Mouse (Mus musculus): Measurements from ENCODE around the gene Psme2.
A peak's percentile ranks its signal among the peaks of the same experiment; 100 is the strongest.

Gene Psme2

GRCm38 (mm10) chr14:55592226-55592625, 1.3 kb upstream of the Psme2 start:
- no peak for DNase-seq

GRCm38 (mm10) chr14:55591331-55591891, 498 bp upstream of the Psme2 start, which contains the start of gene Rnf31:
TSS of gene Rnf31 (plus strand) at chr14:55591708.
- DNase-seq: peak; percentile 85

DNA sequence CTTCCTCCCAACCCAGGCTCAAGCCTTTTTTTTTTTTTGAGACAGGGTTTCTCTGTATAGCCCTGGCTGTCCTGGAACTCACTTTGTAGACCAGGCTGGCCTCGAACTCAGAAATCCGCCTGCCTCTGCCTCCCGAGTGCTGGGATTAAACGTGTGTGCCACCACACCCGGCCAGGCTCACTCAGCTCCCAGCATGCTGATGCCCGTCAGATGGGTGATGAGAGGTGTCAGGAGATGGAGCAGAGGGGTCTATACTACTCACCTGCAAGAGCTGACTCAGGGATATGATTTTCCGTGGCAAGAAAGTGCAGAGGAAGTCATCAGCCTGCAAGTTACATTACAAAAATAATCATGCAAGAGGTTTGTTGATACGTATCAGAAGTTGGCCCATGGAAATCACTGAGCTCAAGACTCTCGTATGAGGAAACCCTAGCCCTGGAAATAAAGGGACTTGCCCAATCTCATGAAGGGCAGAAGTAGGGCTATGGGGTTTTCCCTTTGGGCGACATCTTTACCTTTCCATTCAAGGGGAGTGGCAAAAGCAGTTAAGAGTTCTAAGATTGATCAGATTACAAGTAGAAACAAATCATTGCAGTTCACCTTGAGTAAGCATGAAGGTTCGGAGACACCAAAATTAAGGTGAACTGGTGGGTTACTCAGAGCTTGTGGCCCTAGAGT, 1.0 kb downstream of the Psme2 start:
- DNase-seq: no peak

DNA sequence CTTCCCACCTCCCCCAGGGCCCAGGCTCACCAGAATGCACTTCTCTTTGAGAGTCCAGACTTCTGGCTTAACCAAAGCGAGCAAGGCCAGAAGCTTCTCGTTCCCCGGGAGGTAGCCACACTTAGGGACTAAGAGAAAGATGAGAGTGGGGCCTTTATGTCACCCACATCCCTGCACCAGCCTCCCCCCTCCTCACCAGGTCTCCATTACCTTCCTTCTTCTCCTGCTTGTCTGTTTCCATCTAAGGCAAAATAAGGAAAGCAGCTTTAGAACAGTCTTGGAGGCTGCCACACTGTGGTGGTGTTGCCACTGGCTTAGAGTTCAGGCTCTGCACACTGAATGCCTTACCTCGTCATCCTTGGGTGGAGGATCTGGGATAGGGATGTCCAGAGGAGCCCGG, 1.6 kb downstream of the Psme2 start:
- DNase-seq: no peak

- DNase-seq: no peak
Observed at GRCm38 (mm10) chr14:55586149-55586548, 4.8 kb downstream of the Psme2 start.

DNA sequence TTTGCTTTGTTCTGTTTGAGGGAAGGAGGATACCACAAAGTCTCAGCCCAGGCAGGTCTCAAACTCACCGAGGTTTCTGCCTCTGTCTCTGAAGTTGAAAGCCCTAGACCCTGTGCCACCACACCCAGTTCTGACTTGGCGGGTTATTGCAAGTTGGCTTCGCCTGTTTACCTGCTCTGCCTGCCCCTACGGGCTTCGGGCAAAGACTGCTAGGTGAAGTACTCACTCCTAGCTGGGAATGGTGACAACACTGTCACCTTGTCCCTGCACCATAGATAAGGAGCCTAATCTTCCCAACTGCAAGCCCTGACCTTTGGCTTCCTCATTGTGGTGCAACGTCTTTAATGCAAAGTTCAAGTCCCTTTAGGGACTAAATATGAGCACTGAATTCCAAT, 5.3 kb downstream of the Psme2 start:
- DNase-seq: no peak

- peak; percentile 46 for DNase-seq
Observed at GRCm38 (mm10) chr14:55584702-55585565, 6.0 kb downstream of the Psme2 start, which contains the start of gene Emc9. TSS of gene Emc9 (minus strand) at chr14:55585302.

- DNase-seq: no peak
Observed at GRCm38 (mm10) chr14:55584303-55584701, 6.6 kb downstream of the Psme2 start.

DNA sequence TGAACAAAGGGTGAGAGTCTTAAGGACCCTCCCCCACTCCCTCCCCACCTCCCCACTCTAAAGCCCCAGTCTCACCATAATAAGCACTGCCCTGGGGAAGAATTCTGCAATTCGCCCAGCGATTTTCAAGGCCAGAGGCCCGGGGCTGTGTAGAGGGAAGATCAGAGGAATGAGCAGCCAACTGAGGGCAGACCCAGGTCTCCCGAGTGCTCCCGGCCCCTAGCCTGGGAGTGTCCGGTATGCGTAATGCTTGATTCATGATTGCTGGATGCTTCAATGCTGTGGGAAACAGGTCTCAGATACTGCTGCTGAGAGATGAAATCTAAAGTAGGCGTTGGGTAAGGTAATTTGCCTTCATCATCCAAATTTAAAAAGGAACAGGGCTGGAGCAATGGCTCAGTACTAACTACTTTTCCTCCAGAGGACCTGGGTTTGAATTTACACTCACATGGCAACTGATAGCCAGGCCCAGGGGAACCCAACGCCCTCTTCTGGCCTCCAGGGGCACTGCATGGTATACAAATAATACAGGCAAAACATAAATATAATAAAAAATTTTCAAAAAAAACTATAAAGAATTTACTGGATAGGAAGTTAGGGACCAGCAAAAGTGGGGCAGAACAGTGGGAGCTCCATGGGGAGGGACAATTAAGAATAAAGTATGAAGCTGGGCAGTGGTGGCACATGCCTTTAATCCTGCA, 8.8 kb downstream of the Psme2 start:
- no peak for DNase-seq

DNA sequence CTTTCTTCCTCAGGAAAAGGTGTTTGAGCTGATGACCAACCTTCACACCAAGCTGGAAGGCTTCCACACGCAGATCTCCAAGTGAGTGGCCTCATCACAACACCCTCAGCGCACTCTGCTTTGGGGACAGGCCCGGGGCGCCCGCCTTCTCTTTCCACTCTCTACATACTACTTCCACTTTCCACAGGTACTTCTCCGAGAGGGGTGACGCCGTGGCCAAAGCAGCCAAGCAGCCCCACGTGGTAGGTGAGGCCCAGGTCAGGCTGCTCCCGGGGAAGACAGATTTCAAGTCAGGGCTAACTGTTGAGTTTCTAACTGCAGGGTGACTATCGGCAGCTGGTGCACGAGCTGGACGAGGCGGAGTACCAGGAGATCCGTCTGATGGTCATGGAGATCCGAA, 10.2 kb downstream of the Psme2 start:
- no peak for DNase-seq

- DNase-seq: no peak
Observed at GRCm38 (mm10) chr14:55579511-55580496, 11.1 kb downstream of the Psme2 start.

- DNase-seq: peak; percentile 53
Observed at GRCm38 (mm10) chr14:55578668-55579269, 12.1 kb downstream of the Psme2 start.

DNA sequence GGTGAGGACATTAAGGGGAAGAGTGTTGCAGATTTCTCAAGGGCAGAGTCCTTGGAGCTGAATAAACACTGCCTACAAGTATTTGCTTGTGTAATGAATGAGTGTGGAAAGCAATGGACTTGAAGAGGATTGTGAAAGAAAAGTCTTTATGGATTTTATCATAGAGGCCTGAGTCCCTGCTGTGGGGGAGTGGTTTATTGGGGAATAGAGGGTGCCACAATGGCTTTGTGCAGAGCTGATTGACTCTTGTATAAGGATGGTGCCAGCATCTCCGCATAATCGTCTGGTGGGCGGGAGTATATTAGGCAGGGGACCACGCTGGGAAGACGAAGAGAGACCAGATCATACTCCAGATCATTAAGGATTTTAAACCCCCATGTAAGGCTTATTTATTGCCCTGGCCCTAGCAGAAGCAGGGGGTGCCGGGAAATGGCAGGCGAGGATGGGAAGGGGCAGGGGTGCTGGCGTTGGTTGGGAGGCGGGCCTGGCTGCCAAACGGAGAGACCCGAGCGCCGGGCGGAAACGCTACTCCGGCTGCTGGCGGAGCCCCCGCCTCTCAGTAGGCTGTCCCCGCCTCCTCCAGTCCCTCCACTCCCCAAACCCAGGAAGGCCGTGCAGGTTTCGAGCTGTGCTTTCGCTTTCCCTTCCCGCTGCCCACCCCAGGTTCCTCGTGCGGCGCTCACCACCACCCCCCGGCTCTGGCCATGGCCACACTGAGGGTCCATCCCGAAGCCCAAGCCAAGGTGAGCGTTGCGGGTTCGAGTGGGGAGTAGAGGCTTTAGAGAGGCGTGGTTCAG, 12.8 kb downstream of the Psme2 start, which contains the start of gene Psme1:
Psme1 (plus strand) TSS at position 253 of the 797 bp plus-strand sequence.
- DNase-seq: peak; percentile 82

DNA sequence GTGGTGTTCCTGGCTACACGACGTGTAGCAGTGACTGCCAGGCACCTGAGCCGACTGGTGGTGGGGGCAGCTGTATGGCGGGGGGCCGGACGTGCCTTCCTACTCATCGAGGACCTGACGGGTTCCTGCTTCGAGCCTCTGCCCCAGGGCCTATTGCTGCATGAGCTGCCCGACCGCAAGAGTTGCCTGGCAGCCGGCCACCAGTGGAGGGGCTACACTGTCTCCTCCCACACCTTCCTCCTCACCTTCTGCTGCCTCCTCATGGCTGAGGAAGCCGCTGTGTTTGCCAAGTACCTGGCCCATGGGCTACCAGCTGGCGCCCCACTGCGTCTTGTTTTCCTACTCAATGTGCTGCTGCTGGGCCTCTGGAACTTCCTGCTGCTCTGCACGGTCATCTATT, 14.5 kb downstream of the Psme2 start:
- DNase-seq: no peak

DNA sequence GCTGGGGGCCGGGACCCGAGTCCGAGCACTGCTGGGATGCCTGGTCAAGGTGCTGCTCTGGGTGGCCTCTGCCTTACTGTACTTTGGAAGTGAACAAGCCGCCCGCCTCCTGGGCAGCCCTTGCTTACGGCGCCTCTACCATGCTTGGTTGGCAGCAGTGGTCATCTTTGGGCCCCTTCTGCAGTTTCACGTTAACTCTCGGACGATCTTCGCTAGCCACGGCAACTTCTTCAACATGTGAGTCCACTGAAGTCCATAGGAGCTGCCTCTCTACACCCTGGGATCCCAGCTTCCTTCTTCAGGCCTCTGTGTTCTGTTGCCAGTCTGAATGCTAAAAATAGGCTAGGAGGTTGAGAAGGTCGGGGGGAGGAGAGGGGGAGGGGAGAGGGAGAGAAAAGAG, 15.2 kb downstream of the Psme2 start:
- DNase-seq: no peak

DNA sequence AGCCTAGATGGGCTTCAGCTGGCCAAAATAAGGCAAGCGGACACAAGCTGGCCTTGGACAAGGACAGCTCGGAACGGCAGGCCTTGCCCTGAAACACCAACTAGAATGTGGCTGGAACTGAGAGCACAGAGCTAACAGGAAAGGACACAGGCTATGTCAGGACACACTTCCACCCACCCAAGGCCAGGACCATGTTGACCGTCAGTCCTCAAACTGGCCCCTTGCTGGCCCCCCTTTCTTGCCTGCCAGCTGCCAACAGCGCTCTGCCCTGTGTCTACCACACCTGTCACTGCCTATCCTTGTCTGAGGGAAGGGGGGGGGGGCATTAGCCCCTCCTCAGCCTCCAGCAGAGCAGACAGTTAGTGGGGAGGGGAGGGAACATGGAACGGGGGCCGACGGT, 15.6 kb downstream of the Psme2 start, which contains the start of gene Fitm1:
Fitm1 (plus strand) TSS at position 316 of the 400 bp plus-strand sequence.
- no peak for DNase-seq

DNA sequence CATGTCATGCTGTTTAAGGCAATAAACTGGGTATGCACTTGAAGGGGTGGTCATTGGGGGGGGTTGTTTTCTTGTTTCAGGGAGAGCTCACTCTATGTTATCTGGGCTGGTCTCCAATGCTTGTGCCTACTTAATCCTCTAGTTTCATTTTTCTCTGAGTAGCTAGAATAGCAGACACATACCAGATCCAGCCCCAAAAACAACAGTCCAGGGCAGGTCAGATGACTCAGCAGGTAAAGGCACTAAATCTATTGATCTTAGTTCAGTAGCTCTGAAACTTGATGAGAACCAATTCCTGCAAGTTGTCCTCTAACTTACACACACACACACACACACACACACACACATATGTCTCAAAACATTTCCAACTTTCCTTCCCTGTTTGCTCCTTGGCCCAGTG, 19.2 kb downstream of the Psme2 start:
- no peak for DNase-seq

GRCm38 (mm10) chr14:55570588-55570987, 20.3 kb downstream of the Psme2 start:
- DNase-seq: no peak

- no peak for DNase-seq
Observed at GRCm38 (mm10) chr14:55567496-55567895, 23.4 kb downstream of the Psme2 start.

GRCm38 (mm10) chr14:55565748-55566147, 25.2 kb downstream of the Psme2 start:
- DNase-seq: no peak
